Mouse (Mus musculus): ENCODE results near the gene Copb1. TPM values are rescaled to one million over a fixed set of nuclear protein-coding genes. Genes with fewer than 3 reads are reported as not detected.
"Not testable (repeated sequence)": the region's sequence is repeated elsewhere in the genome, so short reads cannot be mapped to it uniquely, and the experiment has no call there.

Gene Copb1
- polyA plus RNA-seq, 1 experiment from 2014 or later: 90.6 TPM

- no peak overlapping the region for H3K27ac ChIP-seq (replicated peaks)
- 65% methylated on average over 2 of the region's 2 CpGs for WGBS
- H3K4me1 ChIP-seq (replicated peaks): no peaks in the 10 kb centered on the region
- no peaks in the 10 kb centered on the region for H3K27me3 ChIP-seq
- H3K9me3 ChIP-seq: no peaks in the 10 kb centered on the region
- H3K4me2 ChIP-seq: no peak overlapping the region
- peaks cover 45% of the 10 kb centered on the region for H3K36me3 ChIP-seq
- H3K9ac ChIP-seq: no peak overlapping the region
- no peak overlapping the region for H3K4me3 ChIP-seq
- ATAC-seq (ENCODE audit: low read depth): no peak
Measured at GRCm38 (mm10) chr7:114213537-114213936, 41.0 kb downstream of the Copb1 start.

GRCm38 (mm10) chr7:114210618-114211017 is 43.9 kb downstream of the Copb1 start:
- no peaks in the 10 kb centered on the region for H3K9me3 ChIP-seq
- H3K4me3 ChIP-seq: no peak overlapping the region
- ATAC-seq (ENCODE audit: low read depth): no peak
- H3K4me1 ChIP-seq (replicated peaks): no peaks in the 10 kb centered on the region
- no peak overlapping the region for H3K4me2 ChIP-seq
- H3K9ac ChIP-seq: no peak overlapping the region
- peaks cover 25% of the 10 kb centered on the region for H3K36me3 ChIP-seq
- H3K27me3 ChIP-seq: no peaks in the 10 kb centered on the region
- no peak overlapping the region for H3K27ac ChIP-seq (replicated peaks)
- WGBS: 89% methylated on average over 3 of the region's 3 CpGs

GRCm38 (mm10) chr7:114209841-114210240 is 44.7 kb downstream of the Copb1 start:
- Histone ChIP-seq H3K9me3 (no peaks in the 10 kb centered on the region), H3K27me3 (no peaks in the 10 kb centered on the region), H3K4me1 (replicated peaks) (no peaks in the 10 kb centered on the region), H3K36me3 (peaks cover 21% of the 10 kb centered on the region), H3K9ac (no peak overlapping the region), H3K4me3 (no peak overlapping the region), H3K27ac (replicated peaks) (no peak overlapping the region), H3K4me2 (no peak overlapping the region)
- no peak for ATAC-seq (ENCODE audit: low read depth)
- WGBS: 90% methylated on average over 1 of the region's 1 CpGs

- Histone ChIP-seq H3K27me3 (no peaks in the 10 kb centered on the region), H3K9me3 (no peaks in the 10 kb centered on the region), H3K4me2 (no peak overlapping the region), H3K4me3 (no peak overlapping the region), H3K36me3 (no peaks in the 10 kb centered on the region), H3K4me1 (replicated peaks) (no peaks in the 10 kb centered on the region), H3K9ac (no peak overlapping the region), H3K27ac (replicated peaks) (no peak overlapping the region)
- whole genome bisulfite sequencing: 79% methylated on average over 9 of the region's 9 CpGs
- no peak for ATAC-seq (ENCODE audit: low read depth)
Measured at GRCm38 (mm10) chr7:114203491-114204359, 50.8 kb downstream of the Copb1 start.

- Histone ChIP-seq H3K36me3 (no peaks in the 10 kb centered on the region), H3K9ac (no peak overlapping the region), H3K4me1 (replicated peaks) (no peaks in the 10 kb centered on the region), H3K9me3 (no peaks in the 10 kb centered on the region), H3K4me2 (no peak overlapping the region), H3K27ac (replicated peaks) (no peak overlapping the region), H3K27me3 (no peaks in the 10 kb centered on the region), H3K4me3 (no peak overlapping the region)
- WGBS: 86% methylated on average over 5 of the region's 5 CpGs
- no peak for ATAC-seq (ENCODE audit: low read depth)
Measured at GRCm38 (mm10) chr7:114202972-114203404, 51.5 kb downstream of the Copb1 start.

- 85% methylated on average over 2 of the region's 2 CpGs for WGBS
- Histone ChIP-seq H3K27ac (replicated peaks) (no peak overlapping the region), H3K27me3 (no peaks in the 10 kb centered on the region), H3K36me3 (no peaks in the 10 kb centered on the region), H3K4me2 (no peak overlapping the region), H3K4me1 (replicated peaks) (no peaks in the 10 kb centered on the region), H3K9ac (no peak overlapping the region), H3K4me3 (no peak overlapping the region), H3K9me3 (no peaks in the 10 kb centered on the region)
- ATAC-seq (ENCODE audit: low read depth): no peak
Measured at GRCm38 (mm10) chr7:114200651-114201050, 53.9 kb downstream of the Copb1 start.

DNA sequence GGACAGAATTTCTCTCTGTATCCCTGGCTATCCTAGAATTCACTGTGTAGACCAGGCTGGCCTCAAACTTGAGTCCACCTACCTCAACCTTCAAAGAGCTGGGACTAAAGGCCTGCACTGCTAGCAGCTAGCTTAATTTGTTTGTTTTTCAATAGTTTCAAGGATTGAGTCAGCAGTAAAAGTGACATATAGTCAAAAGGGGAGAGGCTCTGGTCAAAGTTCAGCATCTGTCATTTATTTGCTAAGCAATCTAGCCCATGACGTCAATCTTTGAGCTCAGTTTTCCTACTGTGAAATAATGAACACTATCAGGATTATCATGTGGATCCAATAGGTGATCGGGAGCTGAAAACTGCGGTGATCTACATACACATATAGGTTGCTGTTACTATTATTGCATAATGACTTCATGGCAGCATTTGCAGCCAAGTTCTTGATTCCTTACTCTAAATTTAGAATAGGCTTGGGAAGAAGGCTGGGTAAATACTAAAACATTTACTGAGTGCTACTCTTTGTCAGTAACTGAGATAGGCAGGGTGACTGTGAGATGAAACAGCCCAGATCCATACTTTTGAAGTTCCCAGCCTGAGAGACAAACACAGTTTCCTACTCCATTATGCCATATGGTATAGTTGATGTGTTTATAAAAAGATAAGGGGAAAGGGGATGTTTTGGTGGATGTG is 54.9 kb downstream of the Copb1 start:
- H3K4me2 ChIP-seq: no peak overlapping the region
- ATAC-seq (ENCODE audit: low read depth): no peak
- H3K27ac ChIP-seq (replicated peaks): no peak overlapping the region
- H3K27me3 ChIP-seq: no peaks in the 10 kb centered on the region
- 85% methylated on average over 3 of the region's 3 CpGs for WGBS
- H3K9ac ChIP-seq: no peak overlapping the region
- H3K4me1 ChIP-seq (replicated peaks): no peaks in the 10 kb centered on the region
- no peak overlapping the region for H3K4me3 ChIP-seq
- no peaks in the 10 kb centered on the region for H3K9me3 ChIP-seq
- H3K36me3 ChIP-seq: no peaks in the 10 kb centered on the region

- no peaks in the 10 kb centered on the region for H3K27me3 ChIP-seq
- no peak overlapping the region for H3K4me2 ChIP-seq
- no peak for ATAC-seq (ENCODE audit: low read depth)
- no peak overlapping the region for H3K27ac ChIP-seq (replicated peaks)
- no peak overlapping the region for H3K4me3 ChIP-seq
- H3K4me1 ChIP-seq (replicated peaks): no peaks in the 10 kb centered on the region
- H3K9ac ChIP-seq: no peak overlapping the region
- no peaks in the 10 kb centered on the region for H3K9me3 ChIP-seq
- 89% methylated on average over 1 of the region's 1 CpGs for WGBS
- H3K36me3 ChIP-seq: no peaks in the 10 kb centered on the region
Measured at GRCm38 (mm10) chr7:114198252-114198651, 56.3 kb downstream of the Copb1 start.

DNA sequence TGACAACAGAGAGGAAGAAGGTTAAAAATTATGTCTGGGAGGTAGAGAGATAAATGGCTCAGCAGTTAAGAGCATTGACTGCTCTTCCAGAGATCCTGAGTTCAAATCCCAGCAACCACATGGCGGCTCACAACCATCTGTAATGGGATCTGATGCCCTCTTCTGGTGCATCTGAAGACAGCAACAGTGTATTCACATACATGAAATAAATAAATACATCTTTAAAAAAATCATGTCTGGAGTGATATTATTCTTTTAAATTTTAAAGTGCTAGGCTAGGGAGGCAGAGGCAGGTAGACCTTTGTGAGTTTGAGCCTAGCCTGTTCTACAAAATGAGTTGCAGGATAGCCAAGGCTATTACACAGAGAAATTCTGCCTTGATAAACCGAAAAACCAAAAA is 57.9 kb downstream of the Copb1 start:
- not testable (repeated sequence) for ATAC-seq (ENCODE audit: low read depth); H3K4me2 ChIP-seq; H3K4me3 ChIP-seq; H3K27me3 ChIP-seq; H3K36me3 ChIP-seq; H3K4me1 ChIP-seq (replicated peaks); H3K9ac ChIP-seq; H3K27ac ChIP-seq (replicated peaks); H3K9me3 ChIP-seq
- 84% methylated on average over 2 of the region's 2 CpGs for WGBS

DNA sequence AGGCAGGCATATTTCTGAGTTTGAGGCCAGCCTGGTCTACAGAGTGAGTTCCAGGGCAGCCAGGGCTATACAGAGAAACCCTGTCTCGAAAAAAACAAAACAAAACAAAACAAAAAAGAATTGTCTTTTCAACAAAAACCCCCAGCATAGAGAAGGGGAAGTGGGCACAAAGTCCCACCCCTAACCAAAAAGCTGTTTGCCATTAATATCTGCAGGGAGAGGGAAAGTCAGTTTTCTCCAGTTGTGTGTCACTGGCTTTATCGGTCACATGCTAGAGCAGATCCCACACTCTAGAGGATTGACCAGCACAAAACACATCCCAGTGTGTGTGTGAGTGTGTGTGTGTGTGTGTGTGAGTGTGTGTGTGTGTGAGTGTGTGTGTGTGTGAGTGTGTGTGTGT is 59.7 kb downstream of the Copb1 start:
- H3K4me3 ChIP-seq; H3K9me3 ChIP-seq; H3K27me3 ChIP-seq; H3K4me1 ChIP-seq (replicated peaks); H3K27ac ChIP-seq (replicated peaks); H3K4me2 ChIP-seq; H3K36me3 ChIP-seq; ATAC-seq (ENCODE audit: low read depth); H3K9ac ChIP-seq: not testable (repeated sequence)
- WGBS: 87% methylated on average over 2 of the region's 2 CpGs

DNA sequence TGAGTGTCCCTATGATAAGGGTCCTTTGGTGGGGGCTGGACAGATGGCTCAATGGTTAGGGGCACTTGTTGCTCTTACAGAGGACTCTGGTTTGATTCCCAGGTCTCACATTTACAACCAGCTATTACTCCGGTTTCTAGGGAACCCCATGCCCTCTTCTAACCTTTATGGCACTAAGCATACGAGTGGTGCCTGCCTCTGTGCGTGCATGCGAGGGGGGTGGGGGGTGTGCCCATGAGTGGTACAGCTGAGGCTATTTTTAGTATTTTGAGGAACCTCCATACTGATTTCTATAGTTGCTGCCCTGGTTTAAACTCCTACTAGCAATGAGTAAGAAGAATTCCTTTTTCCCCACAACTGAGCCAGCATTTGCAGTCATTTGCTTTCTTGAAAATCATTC is 60.3 kb downstream of the Copb1 start:
- Histone ChIP-seq H3K9ac (no peak overlapping the region), H3K27me3 (no peaks in the 10 kb centered on the region), H3K4me3 (no peak overlapping the region), H3K9me3 (no peaks in the 10 kb centered on the region), H3K4me1 (replicated peaks) (no peaks in the 10 kb centered on the region), H3K36me3 (no peaks in the 10 kb centered on the region), H3K27ac (replicated peaks) (no peak overlapping the region), H3K4me2 (no peak overlapping the region)
- WGBS: 60% methylated on average over 4 of the region's 4 CpGs
- no peak for ATAC-seq (ENCODE audit: low read depth)

DNA sequence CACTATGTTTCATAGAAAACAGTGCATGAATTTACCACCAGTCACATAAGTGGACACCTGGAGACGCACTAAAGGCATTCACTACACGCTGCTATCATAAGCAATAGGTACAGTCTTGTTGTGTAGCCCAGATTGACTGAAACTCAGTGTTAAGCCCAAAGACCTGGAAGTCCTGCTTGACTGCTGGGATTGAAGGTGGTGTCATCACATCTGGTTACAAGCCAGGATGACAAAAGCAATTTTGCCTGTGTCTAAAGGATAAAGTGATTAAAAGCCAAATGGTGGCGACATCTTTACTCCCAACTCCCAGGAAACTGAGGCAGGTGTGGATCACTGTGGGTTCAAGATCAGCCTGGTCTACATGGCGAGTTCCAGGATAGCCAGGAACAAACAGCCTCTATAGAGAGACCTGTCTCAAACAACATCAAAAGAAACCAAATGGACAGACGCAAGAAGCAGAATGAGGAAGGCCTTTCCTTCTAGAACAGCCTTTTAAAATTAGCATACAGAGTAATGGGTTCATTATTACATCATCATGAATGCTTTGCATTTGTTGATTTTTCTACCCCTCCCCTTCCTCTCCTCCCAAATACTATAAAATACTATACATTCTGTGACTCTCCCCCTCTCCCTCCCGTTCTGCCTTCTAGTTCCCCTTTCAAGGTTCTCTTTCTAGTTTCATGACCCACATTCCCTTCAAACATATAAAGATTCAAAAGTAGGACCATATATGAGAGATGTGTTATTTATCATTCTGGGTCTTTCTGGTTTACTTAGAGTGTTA is 61.0 kb downstream of the Copb1 start:
- H3K36me3 ChIP-seq: no peaks in the 10 kb centered on the region
- no peak overlapping the region for H3K27ac ChIP-seq (replicated peaks)
- no peak overlapping the region for H3K4me3 ChIP-seq
- no peak overlapping the region for H3K9ac ChIP-seq
- ATAC-seq (ENCODE audit: low read depth): no peak
- no peaks in the 10 kb centered on the region for H3K9me3 ChIP-seq
- H3K27me3 ChIP-seq: no peaks in the 10 kb centered on the region
- H3K4me1 ChIP-seq (replicated peaks): no peaks in the 10 kb centered on the region
- WGBS: 86% methylated on average over 6 of the region's 6 CpGs
- no peak overlapping the region for H3K4me2 ChIP-seq
